Mouse (Mus musculus) right cerebral cortex, postnatal 10 days (tissue): ENCODE measurements around the gene Eif3k.

ENCODE experiments used
- DNase-seq, 2 experiments: peaks; one replicate each; pipeline ENCODE4 v3.0.0; 2021; ENCODE audit warnings: low spot score in 2 of 2

The Eif3k gene

DNA sequence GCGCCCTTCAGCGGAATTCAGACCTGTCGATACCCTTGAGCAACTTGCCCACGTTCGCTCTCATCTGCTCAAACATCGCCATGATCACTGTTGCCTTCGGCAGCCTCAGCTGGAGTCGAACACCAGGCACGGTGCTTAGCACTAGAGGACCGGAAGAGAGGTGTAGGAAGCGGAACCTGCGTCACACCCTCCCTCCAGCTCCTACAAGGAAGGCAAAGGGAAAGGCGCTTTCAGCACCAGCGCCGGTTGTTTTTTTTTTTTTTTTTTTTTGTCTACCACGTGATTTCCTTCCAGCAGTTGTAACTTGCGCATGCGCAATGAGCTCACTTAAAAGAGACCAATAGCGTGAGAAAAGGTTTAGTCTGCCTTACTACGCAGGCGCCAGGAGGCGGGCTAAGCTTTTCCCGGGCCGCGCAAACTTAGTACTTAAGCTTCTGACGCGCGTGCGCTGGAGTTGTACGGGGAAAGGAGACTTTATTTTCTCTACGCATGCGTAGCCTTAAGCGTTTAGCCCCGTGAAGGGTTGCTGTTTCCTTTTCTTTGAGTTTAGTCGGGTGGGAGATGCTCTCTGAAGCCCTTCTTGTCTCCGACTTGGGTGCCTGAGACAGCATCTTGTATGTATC is at the start of gene Eif3k, which contains the start of gene Map4k1:
Gene Eif3k, minus strand, starts transcription at position 214 of the 623 bp plus-strand sequence.
Gene Map4k1, plus strand, starts transcription at position 400 of the 623 bp plus-strand sequence.
- peak; percentile 99 for DNase-seq

DNA sequence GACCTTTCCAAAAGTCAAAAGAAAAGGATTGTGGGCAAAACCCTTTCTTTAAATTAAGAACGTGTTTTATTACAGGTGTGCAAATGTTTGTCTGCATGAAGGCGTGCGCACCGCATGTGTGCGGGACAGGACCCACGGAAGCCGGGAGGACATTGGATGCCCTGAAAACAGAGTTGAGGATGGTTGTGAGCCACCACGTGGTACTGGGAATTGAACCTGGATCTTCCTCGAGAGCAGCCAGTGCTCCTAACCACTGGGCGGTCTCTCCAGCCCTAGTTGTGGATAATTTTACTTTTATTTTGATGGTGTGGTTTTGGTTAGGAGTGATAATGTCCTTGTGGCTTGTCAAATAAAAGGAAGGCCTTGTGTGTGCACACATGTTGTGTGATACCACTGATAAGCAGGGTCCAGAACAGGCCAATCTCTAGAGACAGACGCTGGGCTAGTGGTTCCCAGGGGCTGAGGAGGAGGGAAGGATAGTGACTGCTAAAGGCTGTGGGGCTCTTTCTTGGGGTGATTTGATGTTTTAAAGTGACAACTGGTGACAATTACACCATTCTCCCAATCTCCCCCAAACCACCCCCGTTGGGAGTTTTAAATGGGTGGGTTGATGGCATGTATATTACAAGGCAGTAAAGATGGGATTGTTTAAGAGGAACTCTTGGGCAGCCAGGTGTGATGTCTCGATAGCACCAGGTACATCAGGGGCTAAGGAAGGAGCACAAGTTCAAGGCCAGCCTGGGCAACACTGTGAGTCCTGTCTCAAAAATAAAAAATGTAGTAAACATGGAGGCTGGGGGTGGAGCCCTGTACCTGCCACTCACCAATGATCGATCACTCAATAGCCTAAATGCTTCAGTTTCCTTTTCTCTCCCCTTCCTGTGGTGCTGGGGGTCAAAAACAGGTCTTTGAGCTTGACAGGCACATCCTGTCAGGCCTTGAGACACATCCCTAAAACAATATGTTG is 48.3 kb upstream of the Eif3k start:
- no peak for DNase-seq

DNA sequence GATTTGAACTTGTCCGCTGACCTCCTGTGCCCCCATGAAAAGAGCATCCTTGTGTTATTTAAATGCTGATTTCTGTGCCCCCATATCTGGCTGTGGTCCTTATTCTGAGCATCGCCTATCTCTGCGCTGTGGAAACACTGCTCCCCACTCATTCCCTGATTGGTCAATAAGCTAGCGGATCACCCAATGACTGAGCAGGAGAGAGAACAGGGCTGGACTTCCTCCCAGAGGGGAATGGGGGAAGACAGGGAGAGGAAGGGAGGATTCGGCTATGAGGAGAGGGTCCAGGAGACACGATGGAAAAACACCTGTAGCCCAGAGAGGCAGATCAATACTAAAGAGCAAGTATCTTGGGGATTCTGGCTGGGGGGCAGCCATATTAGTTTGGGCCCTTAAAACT is 47.1 kb upstream of the Eif3k start:
- DNase-seq: no peak

DNA sequence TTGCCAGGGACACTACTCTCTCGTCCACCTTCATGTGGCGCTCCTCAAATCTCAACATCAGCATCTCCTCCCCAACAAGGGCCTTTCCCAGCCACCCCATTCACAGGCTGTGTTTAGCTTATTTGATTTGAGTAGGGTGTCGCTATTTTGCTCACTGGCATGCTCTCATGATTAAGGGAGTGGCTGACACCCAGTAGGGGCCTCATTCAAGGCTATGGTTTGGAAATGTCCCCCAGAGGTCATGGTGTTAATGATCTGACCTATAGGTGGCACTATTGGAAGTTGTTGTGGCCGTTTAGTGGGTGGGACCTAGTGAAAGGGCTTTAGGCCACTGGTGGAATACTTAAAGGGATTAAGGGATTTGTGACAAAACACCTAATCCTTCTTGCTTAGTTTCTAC is 45.1 kb upstream of the Eif3k start:
- DNase-seq: no peak

DNA sequence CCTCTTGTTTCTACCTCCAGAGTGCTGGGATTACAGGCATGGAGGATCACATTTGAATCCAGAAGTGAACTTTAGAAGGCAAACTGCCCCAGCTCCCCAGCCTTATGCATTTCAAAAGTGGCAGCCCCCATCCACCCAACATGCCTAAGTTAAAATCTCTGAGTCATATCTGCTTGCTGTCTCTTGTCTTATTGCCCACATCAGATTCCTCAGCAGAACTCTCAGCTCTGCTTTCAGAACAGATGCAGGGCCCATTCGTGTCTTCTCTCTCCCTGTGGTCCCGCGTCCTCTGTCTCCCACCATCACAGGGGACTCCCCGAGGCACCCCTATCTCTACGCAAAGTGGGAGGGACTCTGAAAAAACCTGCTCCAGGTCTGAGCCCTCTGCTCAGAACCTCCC is 44.5 kb upstream of the Eif3k start:
- DNase-seq: no peak

DNA sequence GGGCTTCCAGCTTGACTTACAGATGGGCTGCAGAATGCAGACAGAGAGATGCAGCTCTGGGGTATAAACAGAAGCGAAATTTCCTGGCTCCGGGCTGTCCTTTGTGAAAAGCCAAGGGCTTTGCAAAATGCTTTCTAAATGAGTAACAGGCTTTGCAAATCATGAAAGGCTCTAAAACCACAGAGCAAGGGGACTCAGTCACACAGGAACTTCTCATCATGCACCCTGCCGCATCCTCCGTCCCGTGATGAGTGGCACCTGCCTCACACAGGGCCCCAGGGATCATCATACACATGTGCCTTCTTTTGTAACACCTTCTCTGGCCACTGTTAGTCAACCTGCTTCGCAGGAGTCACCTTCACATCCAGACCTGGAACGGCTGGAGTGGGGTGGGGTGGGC is 43.9 kb upstream of the Eif3k start:
- no peak for DNase-seq

DNA sequence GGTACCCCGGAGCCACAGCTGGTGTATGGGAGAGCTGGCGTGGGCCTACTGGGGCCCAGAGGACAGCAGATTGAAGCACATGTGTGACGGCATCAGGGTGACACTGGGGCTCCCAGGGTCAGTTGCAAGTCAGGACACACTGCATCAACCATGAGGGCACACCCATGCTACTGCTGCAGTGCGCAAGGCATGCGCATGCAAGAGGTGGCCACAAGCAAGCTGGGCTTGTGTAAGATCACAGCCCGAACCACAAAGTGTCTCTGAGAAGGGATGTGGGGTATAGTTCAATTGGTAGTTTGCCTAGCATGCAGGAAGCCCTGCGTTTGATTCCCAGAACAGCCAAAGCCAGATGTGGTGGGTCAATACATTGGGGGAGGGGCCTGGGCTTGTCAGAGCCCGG is 41.9 kb upstream of the Eif3k start:
- no peak for DNase-seq

DNA sequence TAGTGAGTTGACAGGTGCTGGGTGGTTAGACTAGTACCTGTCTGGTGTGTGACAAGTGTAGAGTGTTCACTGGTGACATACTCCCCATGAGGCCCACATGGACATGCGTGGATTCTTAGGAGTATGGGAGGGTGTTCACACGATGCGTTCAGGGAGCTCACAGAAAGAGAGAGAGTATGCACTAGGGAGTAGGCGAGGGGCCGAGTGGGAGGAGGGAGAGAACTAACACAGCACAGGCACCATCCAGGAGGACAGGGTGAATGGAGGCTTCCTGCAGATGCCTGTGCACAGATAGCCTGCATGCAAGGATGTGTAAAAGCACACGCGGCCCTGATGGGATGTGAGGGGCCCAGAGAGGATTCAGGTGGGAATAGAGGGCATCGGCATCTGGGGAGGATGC is 40.8 kb upstream of the Eif3k start:
- no peak for DNase-seq

DNA sequence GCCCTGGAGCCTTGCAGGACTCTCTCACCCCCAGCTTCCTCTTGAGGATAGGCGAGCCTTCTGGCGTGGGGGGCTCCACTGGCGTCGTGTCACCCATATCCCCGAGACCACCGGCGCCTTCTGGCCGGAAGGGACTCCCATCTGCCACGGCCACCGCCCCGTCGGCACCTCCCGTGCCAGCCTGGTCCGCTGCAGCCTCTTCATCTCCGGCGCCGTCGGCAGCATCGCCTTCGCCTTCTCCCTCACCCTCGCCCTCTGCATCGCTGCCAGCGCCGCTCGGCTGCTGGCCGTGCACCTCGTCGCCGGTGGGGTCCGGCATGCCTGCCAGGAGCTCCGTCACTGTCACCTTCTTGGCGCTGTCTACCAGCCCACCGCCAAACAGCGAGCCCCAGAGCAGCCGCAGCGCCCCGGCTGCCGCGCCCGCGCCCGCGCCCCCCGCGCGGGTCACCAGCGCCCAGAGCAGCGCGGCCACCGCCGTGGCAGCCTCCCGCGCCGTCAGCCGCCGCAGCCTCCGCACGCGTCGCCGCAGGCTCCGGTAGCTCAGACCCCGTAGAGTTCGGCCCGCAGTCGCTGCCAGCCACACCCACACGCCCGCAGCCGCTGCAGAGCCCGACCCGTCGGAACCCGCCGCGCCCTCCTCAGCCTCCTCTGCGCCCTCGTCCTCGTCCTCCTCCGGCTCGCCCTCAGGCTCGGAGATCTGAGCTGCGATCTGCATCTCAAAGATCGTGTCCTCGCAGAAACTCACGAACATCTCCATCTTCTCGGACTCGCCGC is 38.0 kb upstream of the Eif3k start:
- DNase-seq: no peak

DNA sequence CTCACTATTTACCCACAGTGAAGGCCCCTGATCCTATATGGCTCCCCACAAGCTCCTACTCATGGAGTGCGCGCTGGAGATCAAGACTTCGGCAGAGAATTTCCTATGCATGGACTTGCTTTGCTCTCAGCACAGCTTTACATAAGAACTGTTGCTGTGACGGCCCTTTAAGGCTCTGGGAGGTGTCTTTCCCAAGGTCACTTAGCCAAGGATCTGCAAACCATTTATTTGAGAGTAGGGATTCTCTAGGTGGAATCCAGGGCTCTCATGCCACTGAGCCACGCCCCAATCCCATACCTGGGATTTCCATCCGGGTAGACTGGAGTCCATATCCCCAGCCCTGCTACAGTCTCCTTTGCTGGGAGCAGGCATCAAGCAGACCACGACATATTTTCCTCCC is 35.6 kb upstream of the Eif3k start:
- no peak for DNase-seq

DNA sequence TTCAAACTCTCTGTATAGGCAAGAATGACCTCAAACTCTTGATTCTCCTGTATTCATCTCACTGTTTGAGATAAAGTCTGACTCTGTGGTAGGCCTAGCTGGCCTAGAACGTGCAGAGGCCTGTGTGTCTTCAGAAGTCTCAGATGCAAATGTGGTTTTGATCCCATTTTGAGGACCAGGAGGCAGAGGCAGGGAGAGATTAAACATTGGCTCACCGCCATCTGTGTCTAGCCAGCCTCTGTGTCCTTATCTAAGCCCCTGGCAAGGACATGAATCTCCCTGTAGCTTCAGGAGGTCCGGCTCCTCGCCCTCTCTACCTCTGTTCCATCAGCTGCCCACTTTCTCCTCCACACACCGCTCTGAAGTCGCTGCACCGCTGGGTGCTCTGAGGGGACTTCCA is 34.8 kb upstream of the Eif3k start:
- no peak for DNase-seq

DNA sequence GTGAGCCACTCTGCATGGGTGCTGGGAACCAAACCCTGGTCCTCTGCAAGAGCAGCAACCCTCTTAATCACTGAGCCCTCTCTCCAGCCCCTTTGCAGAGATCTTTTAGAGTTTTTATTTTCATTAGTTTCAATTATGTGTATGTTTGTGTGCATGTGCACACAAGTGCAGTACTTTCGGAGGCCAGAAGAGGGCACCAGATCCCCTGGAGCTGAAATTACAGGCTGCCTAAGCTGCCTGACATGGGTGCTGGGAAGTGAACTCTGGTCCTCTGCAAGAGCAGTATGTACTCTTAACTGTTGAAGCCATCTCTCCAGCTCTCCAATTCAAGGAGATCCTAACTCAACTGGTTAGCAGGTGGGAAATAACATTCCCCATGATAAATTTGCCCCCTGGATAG is 33.3 kb upstream of the Eif3k start:
- DNase-seq: no peak

DNA sequence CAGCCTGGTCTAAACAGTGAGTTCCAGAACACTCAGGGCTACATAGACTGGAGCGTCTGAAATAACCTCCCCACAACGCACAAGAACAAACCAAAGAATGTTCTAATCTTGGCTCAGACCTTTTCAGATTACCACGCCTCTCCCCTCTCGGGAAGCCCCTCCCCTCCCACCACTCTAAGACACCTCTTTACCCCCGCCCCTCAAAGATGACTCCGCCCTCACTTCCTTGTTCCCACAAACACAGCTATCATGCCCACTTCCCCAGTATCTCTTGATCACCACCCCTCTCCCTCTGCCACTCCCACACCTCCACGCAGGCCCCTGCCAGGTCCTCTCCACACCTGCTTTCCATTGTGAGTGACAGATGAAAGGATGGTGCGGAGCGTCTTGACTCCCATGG is 27.1 kb upstream of the Eif3k start:
- no peak for DNase-seq

DNA sequence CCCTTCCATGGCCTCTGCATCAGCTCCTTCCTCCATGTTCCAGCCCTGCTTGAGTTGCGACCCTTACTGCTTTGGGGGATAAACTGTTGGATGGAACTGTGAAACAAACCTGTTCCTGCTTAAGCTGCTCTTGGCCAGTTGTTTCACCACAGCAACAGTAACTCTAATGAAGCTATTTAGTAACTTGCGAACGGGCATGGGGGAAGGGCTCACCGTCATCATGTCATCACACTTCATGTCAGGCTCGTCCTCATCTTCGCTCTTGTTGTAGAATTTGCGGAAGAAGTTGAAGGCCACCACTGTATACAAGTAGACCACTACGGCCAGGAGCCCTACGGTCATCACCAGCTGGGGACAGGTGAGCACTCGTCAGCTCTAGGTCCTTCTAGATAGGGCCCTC is 26.5 kb upstream of the Eif3k start:
- DNase-seq: no peak

DNA sequence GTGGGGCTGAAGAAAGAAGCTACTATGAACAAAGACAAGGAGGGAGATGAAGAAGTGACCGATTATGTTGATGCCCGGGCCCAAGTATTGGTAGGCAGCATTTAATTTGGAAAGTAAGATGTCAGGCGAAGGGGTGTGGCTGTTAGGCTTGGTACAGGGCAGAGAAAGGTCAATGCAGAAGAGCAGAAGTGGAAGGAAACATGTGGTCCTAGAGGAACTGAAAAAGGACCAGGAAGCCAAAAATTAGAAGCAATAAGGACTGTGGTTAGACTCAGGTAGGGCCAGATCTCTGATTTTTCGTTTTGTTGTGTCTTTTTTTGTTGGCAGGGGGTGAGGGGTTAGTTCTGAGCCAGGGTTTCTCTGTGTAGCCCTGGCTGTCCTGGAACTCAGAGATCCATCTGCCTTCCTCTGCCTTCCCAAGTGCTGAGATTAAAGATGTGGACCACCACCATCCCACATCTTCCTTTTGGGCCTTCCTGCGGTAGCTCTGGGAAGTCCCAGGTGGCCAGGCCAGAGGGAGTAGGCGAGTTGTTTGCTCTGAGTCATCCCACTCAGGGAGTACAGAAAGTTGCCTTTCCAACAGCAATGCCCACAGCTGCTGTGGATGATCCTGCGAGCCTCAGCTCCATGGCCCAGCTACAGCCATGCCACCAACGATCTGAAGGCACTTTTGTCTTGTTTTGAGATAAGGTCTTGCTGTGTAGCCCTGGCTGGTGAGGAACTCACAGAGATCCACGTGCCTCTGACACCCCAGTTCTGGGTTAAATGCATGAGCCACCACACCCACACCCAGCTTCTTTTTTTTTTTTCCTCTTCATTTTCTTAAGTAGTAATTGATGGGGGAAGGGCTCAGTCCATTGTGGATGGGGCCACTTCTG is 25.8 kb upstream of the Eif3k start:
- DNase-seq: no peak

DNA sequence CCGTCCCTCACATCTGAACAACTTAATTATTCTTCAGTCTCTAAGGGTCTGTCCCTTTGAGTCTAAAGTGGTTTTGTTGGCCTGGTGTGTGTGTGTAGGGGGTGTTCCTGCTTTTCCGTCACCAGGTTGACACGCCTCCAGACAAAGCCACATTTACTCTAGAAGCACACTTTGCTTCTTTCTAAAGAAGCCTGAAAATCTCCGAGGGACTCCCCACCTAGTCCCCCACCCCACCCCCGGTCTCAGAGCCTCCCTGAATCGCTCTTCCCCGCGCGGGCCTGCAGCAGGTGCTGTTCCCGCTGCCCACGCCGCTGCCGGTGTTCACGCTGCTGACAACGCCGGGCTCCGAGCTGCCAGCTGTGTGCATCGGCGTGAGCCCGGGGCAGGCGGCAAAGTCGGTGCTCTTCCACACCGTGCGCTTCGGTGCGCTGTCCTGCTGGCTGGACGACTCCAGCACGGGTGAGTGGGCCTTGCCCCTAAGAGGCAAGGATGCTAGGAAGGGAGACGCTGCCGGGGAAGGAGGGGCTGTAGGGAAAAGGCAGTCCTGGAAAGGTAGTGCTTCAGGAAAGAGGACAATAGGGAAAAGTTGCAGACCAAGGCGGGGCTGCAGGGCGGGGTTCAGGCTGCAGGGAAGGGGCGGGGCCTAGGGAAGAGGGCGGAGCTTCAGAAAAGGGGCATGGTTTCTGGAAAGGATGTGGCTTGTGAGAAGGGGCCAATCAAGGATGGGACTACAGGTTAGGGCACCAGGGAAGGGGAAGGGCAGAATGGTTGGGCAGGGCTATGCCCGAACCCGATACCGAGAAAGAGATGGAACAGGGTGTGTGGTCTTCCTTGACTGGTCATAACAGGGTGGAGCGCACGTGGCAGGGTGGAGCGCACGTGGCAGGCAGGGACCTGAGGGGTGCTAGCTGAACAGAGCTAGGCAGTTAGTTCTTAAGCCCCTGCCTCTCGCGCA is 19.3 kb upstream of the Eif3k start:
- peak; percentile 40 to 50 for DNase-seq

DNA sequence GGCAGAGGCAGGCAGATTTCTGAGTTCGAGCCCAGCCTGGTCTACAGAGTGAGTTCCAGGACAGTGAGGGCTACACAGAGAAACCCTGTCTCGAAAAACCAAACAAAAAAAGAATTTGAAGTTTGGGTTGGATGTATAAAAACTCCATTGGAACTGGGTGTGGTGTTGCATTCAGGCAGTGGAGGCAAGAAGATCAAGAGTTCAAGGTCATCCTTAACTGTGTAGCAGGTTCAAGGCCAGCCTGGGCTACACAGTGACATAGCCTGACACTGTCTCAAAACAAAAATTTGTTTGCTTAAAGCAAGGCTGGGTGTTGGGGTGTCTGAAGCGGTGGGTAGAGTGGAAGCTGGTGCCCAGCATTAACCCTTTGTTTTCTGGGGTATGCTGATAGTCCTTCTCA is 11.7 kb upstream of the Eif3k start:
- no peak for DNase-seq

DNA sequence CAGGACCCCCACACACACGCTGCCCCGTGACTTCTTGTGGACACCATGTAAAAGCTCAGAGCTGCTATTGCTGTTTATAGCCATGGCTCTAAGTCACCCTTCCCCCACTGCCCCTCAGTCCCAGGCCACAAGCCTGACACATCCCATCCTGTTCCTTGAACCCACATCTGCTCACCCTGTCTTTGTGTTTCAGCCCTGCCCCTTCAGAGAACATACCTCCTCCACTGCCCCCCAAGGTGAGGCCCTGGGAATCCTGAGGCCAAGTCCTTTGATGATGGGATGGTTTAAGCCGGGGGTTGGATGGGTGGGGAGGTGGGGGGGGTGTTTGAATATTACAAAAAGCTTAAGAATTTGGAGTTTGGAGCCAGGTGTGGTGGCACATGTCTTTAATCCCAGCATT is 11.3 kb upstream of the Eif3k start:
- no peak for DNase-seq

DNA sequence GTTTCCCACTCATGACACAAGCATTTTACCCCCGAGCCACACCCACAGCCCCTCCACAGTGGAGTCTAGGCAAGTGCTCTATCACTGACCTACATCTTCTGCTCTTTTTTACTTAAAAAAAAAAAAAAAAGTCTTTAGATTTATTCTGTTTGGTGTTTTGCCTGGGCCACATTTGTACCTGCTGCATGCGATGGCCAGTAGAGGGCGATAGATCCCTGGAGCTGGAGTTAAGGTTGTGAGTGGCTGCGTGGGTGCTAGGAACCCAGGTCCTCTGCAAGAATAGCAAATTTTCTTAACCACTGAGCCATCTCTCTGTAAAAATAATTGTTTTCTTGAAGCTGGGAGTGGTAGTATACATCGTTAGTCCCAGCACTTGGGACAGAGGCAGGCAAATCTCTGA is 10.0 kb upstream of the Eif3k start:
- no peak for DNase-seq

DNA sequence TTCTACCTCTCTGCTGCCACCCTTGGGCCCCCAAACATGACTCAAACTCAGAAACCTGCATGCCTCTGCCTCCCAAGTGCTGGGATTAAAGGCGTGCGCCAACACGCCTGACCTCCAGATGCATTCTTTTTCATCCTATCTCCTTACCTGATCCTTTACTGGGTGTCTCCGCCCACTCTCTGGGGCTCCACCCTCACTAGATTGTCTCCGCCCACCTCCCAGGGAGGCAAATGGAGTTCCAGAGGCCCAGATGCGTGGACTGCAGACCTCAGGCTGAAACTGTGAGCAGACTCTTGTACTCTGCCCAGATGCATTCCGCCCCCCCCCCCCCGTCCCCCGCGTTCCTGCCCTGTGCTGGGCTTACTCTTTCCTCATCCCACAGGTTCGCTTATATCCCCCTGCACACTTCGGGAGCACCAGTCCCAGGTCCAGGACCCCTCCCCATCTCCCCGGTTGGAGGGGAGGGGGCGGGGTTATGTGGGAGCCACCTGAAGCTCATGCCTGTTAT is 9.2 kb upstream of the Eif3k start:
- DNase-seq: no peak
